Mouse (Mus musculus) liver, embryonic 14.5 days (tissue): ENCODE measurements around the gene Rbbp6. TPM values are rescaled to one million over a fixed set of nuclear protein-coding genes. Genes with fewer than 3 reads are reported as not detected.

Source experiments
- ATAC-seq: fragments of 200-750 bp; cut with Nextera tagmentation; 2 replicates; pipeline ENCODE4 v1.8.0; 2017; ENCODE audit warnings: moderate number of reproducible peaks, mild to moderate bottlenecking, moderate library complexity; ENCODE audit not compliant: insufficient read depth
- DNase-seq, 3 experiments: peaks; one replicate each; pipeline ENCODE4 v3.0.0-alpha.2; 2012 to 2013; ENCODE audit warnings: low read depth in 3 of 3, low spot score in 3 of 3
- H3K27ac ChIP-seq: fragments of 300-500 bp; sonication (generic); 2 replicates; pipeline ENCODE4 v1.5.1; 2014; ENCODE audit warnings: moderate library complexity, mild to moderate bottlenecking, control low read depth, inconsistent platforms
- H3K27me3 ChIP-seq: fragments of 300-500 bp; sonication (generic); 2 replicates; pipeline ENCODE4 v1.6.1; 2014; ENCODE audit warnings: mild to moderate bottlenecking, low read length, moderate library complexity; ENCODE audit not compliant: control insufficient read depth, insufficient read depth
- H3K36me3 ChIP-seq: fragments of 300-500 bp; sonication (generic); replicated peaks from 2 replicates; pipeline ENCODE4 v1.6.1; 2014; ENCODE audit warnings: low read depth; ENCODE audit not compliant: control insufficient read depth, insufficient read depth
- H3K4me1 ChIP-seq, 2 experiments: fragments of 200-500 bp in 1 of 2; fragments of 300-500 bp in 1 of 2; sonication (generic) in 1 of 2; replicated peaks; 2 replicates each; pipeline ENCODE4 v1.6.1; 2012 to 2014; ENCODE audit warnings: antibody characterized with exemption in 1 of 2, inconsistent platforms in 1 of 2, low read length in 1 of 2; ENCODE audit not compliant: control insufficient read depth in 2 of 2, insufficient read depth in 2 of 2
- H3K4me2 ChIP-seq: fragments of 300-500 bp; sonication (generic); 2 replicates; pipeline ENCODE4 v1.6.1; 2014; ENCODE audit warnings: low read depth, mild to moderate bottlenecking, control low read depth, moderate library complexity
- H3K4me3 ChIP-seq, 2 experiments: fragments of 200-500 bp in 1 of 2; fragments of 300-500 bp in 1 of 2; sonication (generic) in 1 of 2; 2 replicates each; pipeline ENCODE4 v1.5.1; 2012 to 2014; ENCODE audit warnings: low read depth in 2 of 2, low read length in 2 of 2, mild to moderate bottlenecking in 2 of 2, control low read depth in 1 of 2, inconsistent platforms in 1 of 2, moderate library complexity in 1 of 2; ENCODE audit not compliant: insufficient read depth in 1 of 2
- H3K9ac ChIP-seq: fragments of 300-500 bp; sonication (generic); replicated peaks from 2 replicates; pipeline ENCODE4 v1.6.1; 2014; ENCODE audit warnings: mild to moderate bottlenecking, control low read depth, moderate library complexity
- H3K9me3 ChIP-seq: fragments of 300-500 bp; sonication (generic); 2 replicates; pipeline ENCODE4 v1.6.1; 2016; ENCODE audit warnings: low read length, mixed read lengths; ENCODE audit not compliant: control insufficient read depth
- CTCF ChIP-seq: IDR thresholded peaks from 2 replicates; pipeline ENCODE4 v1.5.1; 2016; ENCODE audit warnings: antibody characterized with exemption, low read depth, control low read depth
- EP300 ChIP-seq: IDR thresholded peaks from 2 replicates; pipeline ENCODE4 v1.6.1; 2016; ENCODE audit warnings: antibody characterized with exemption, low read depth
- WGBS: fragments of 180-500 bp; shearing (Covaris S2); extraction: QIAGEN DNeasy Blood & Tissue Kit; methylation state at CpG from one replicate; pipeline ENCODE4 v1.1.7; 2014; ENCODE audit not compliant: insufficient replicate concordance; 5-methylcytosine and 5-hydroxymethylcytosine counted together
- polyA plus RNA-seq, 2 experiments: library from polyadenylated mRNA; depleted of rRNA in 1 of 2; stranded (reverse) in 1 of 2; unstranded in 1 of 2; fragments of >200 nt; fragmentation: Nextera tagmentation in 1 of 2; extraction: Ambion mirVana in 1 of 2; gene quantifications; 2 replicates each; pipeline versions ENCODE4 v1.2.1 to v1.2.3; 2012 to 2014

Rbbp6 gene
- polyA plus RNA-seq, 2 experiments, result 9.8 to 14.6 TPM

GRCm38 (mm10) chr7:122970119-122970781, 4.8 kb downstream of the Rbbp6 start:
- H3K4me3 ChIP-seq, result peak overlapping the region; percentile 76 to 84
- no peaks in the 10 kb centered on the region for H3K27me3 ChIP-seq
- ATAC-seq, result peak; percentile 79
- peak overlapping the region; percentile 93 for H3K4me2 ChIP-seq
- no peaks in the 10 kb centered on the region for H3K9me3 ChIP-seq
- DNase-seq, result peak in 2 of 3 experiments; percentile 33 to 34
- peaks cover 15% of the 10 kb centered on the region in 2 experiments for H3K4me1 ChIP-seq
- under 1% methylated on average over 65 of the region's 69 CpGs for WGBS
- TF ChIP-seq EP300 (no peak), CTCF (no peak)
- peak overlapping the region; percentile 71 for H3K27ac ChIP-seq
- H3K9ac ChIP-seq, result peak overlapping the region; percentile 96
- H3K36me3 ChIP-seq, result peaks cover 4% of the 10 kb centered on the region; the same call in 1 of the 2 replicates

- H3K36me3 ChIP-seq, result peaks cover 9% of the 10 kb centered on the region
- peak overlapping the region; percentile 93 for H3K4me2 ChIP-seq
- H3K27ac ChIP-seq, result 0 out of 2 replicates have a peak overlapping the region, but pooled peaks have one; percentile 71
- no peak for DNase-seq
- peak overlapping the region; percentile 76 to 84 for H3K4me3 ChIP-seq
- no peak for TF ChIP-seq CTCF
- no peak for TF ChIP-seq EP300
- peak overlapping the region; percentile 96 for H3K9ac ChIP-seq
- peaks cover 15% of the 10 kb centered on the region in 2 experiments for H3K4me1 ChIP-seq
- ATAC-seq, result no peak
- no peaks in the 10 kb centered on the region for H3K9me3 ChIP-seq
- no peaks in the 10 kb centered on the region for H3K27me3 ChIP-seq
- WGBS, result under 1% methylated on average over 14 of the region's 14 CpGs
Measured at GRCm38 (mm10) chr7:122970864-122971420, 5.5 kb downstream of the Rbbp6 start.

- Histone ChIP-seq H3K36me3 (peaks cover 14% of the 10 kb centered on the region), H3K9ac (peak overlapping the region; percentile 96), H3K4me3 (peak overlapping the region; percentile 76 to 84), H3K27me3 (no peaks in the 10 kb centered on the region), H3K4me2 (peak overlapping the region; percentile 93), H3K27ac (no peak overlapping the region), H3K4me1 (peaks cover 15% of the 10 kb centered on the region in 2 experiments), H3K9me3 (no peaks in the 10 kb centered on the region)
- DNase-seq, result no peak
- no peak for TF ChIP-seq EP300
- TF ChIP-seq CTCF, result no peak
- 64% methylated on average over 4 of the region's 4 CpGs for WGBS
- no peak for ATAC-seq
Measured at GRCm38 (mm10) chr7:122972006-122972689, 6.7 kb downstream of the Rbbp6 start.

GRCm38 (mm10) chr7:122979514-122979913, 14.0 kb downstream of the Rbbp6 start:
- H3K4me2 ChIP-seq, result no peak overlapping the region
- no peak overlapping the region for H3K4me3 ChIP-seq
- H3K4me1 ChIP-seq, result no peaks in the 10 kb centered on the region
- ATAC-seq (no peak), DNase-seq (no peak)
- WGBS, result 74% methylated on average over 1 of the region's 1 CpGs
- TF ChIP-seq CTCF (no peak), EP300 (no peak)
- no peak overlapping the region for H3K9ac ChIP-seq
- no peaks in the 10 kb centered on the region for H3K9me3 ChIP-seq
- H3K36me3 ChIP-seq, result peaks cover 35% of the 10 kb centered on the region
- H3K27me3 ChIP-seq, result no peaks in the 10 kb centered on the region
- H3K27ac ChIP-seq, result no peak overlapping the region

GRCm38 (mm10) chr7:122998189-122998588, 32.7 kb downstream of the Rbbp6 start:
- H3K36me3 ChIP-seq, result peaks cover 73% of the 10 kb centered on the region
- H3K4me3 ChIP-seq, result no peak overlapping the region
- WGBS, result 83% methylated on average over 3 of the region's 3 CpGs

More at GRCm38 (mm10) chr7:122998189-122998588, 32.7 kb downstream of the Rbbp6 start:
- Histone ChIP-seq H3K9ac (no peak overlapping the region), H3K9me3 (no peaks in the 10 kb centered on the region), H3K4me2 (no peak overlapping the region), H3K27me3 (no peaks in the 10 kb centered on the region), H3K27ac (no peak overlapping the region), H3K4me1 (no peaks in the 10 kb centered on the region)
- no peak for DNase-seq
- TF ChIP-seq EP300, result no peak
- TF ChIP-seq CTCF, result no peak
- ATAC-seq, result no peak
